In genomic region chr1:86349201-86349600, GRCm38 (mm10) we compare ENCODE assay signal across 15 mouse cellular contexts. TPM values are rescaled to one million over a fixed set of nuclear protein-coding genes. Genes with fewer than 3 reads are reported as not detected.
"Had no signal": no experiment of that assay in that cellular context is flagged by ENCODE, and none has a peak within 500 bp of the region (broad histone marks: within the 10 kb centered on the region; RNA-seq: fewer than 3 reads in every experiment).

No protein-coding gene starts in this region.

- H3K27ac ChIP-seq: layer of hippocampus, adult 2 months; limb, embryonic 13.5 days; liver, embryonic 15.5 days; midbrain, embryonic 10.5 days had no signal

- ATAC-seq: intestine, postnatal 0 days; midbrain, embryonic 16.5 days had no signal

- H3K4me1 ChIP-seq: limb, embryonic 13.5 days; liver, embryonic 15.5 days; midbrain, embryonic 10.5 days had no signal

- H3K27me3 ChIP-seq: limb, embryonic 13.5 days; liver, embryonic 15.5 days had no signal

- H3K4me3 ChIP-seq: layer of hippocampus, adult 2 months; limb, embryonic 13.5 days; liver, embryonic 15.5 days; midbrain, embryonic 10.5 days had no signal

- H3K9me3 ChIP-seq: limb, embryonic 13.5 days; liver, embryonic 15.5 days; midbrain, embryonic 10.5 days had no signal

- DNase-seq: kidney, postnatal 4 days; left cerebral cortex, postnatal 4 days; lung, postnatal 10 days; lung, postnatal 4 days; spleen, adult 18-20 months; thymus, adult 18-20 months; thymus, postnatal 14 days had no signal

- H3K4me2 ChIP-seq: limb, embryonic 13.5 days; liver, embryonic 15.5 days; lung, embryonic 14.5 days had no signal

- H3K9ac ChIP-seq: limb, embryonic 13.5 days; liver, embryonic 15.5 days; lung, embryonic 14.5 days had no signal

RNA-seq across cellular contexts. Expression of gene B3gnt7, which starts 46.6 kb away (rescaled TPM):
- total RNA-seq: liver, adult 2 months had no signal
